Comparison of ENCODE assay signal across 8 mouse cellular contexts in the genomic region with DNA sequence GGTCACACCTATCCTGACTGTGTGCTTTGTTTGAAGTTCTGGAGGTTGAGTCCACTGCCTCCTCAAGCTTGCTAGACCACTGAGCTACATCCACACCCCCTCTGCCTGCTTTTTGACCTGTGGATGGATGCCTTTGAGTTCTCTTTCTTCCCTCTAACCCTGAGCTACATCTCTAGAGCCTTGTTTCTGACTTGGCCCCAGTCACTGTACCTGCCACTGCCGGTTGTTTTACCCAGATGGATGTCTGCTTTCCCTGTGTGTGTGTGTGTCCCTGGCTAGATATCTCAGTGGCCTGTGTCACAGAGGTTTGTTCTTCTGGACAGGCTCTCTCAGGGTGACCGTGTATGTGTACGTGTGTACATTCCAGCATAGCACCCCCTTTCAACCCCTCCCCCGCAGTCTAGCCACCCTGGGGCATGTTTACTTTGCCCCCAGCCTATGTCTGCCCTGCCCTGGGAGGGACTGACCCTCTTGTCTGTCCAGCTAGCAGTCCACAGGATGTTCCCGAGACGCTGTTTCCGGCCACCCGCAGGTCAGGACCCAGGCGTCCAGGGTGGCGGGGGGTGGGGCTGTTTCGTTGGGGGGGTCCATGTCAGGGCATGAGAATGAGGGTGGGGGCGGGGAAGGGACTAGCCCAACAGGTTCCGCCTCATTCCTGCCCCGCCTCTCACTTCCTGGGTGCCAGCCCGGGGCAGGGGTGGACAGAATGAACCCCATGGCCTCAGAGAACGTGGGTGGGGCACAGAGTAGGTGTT. TPM values are rescaled to one million over a fixed set of nuclear protein-coding genes. Genes with fewer than 3 reads are reported as not detected.
DNase-seq lines count a peak whose midpoint lies in the region; ATAC-seq and TF ChIP-seq lines count a peak whose summit lies in the region.

No protein-coding gene starts in this region.

- 20% methylated on average over 16 of the region's 16 CpGs for WGBS in forebrain, embryonic 14.5 days
- WGBS in kidney, adult 2 months, result 4% methylated on average over 16 of the region's 16 CpGs
- 3% methylated on average over 16 of the region's 16 CpGs for WGBS in lung, embryonic 14.5 days

- no peaks in the 10 kb centered on the region for H3K9me3 ChIP-seq in forebrain, embryonic 14.5 days (replicated peaks; ENCODE audit: control insufficient read depth, low read length)
- H3K9me3 ChIP-seq in lung, embryonic 14.5 days (ENCODE audit: low read depth, low read length), result no peaks in the 10 kb centered on the region

- 0 out of 2 replicates have a peak, but pooled peaks cover 12% of the 10 kb centered on the region for H3K27me3 ChIP-seq in forebrain, embryonic 14.5 days (replicated peaks; ENCODE audit: control insufficient read depth, insufficient read depth, low read length)
- H3K27me3 ChIP-seq in kidney, adult 2 months (replicated peaks; ENCODE audit: control insufficient read depth, insufficient read depth, low read length), result no peaks in the 10 kb centered on the region
- H3K27me3 ChIP-seq in lung, embryonic 14.5 days (ENCODE audit: insufficient read depth, low read length), result no peaks in the 10 kb centered on the region
- H3K27me3 ChIP-seq in splenic B cell, adult 2 months (ENCODE audit: control insufficient read depth, insufficient read depth, low read length, poor library complexity, severe bottlenecking), result no peaks in the 10 kb centered on the region

- H3K9ac ChIP-seq in forebrain, embryonic 14.5 days (ENCODE audit: low read length), result peak overlapping the region; percentile 67; the same call in 1 of the 2 replicates
- peak overlapping the region; percentile 58 for H3K9ac ChIP-seq in lung, embryonic 14.5 days

- H3K27ac ChIP-seq in forebrain, embryonic 14.5 days (ENCODE audit: low read depth, low read length), result no peak overlapping the region
- peak overlapping the region; percentile 84 for H3K27ac ChIP-seq in kidney, adult 2 months (ENCODE audit: insufficient read depth, low read depth, low read length)
- peak overlapping the region; percentile 67 for H3K27ac ChIP-seq in lung, embryonic 14.5 days (ENCODE audit: low read depth)

- no peak for TF ChIP-seq CTCF in kidney, adult 2 months (conservative IDR thresholded peaks at IDR 0.05; ENCODE audit: insufficient read depth, insufficient read length, low read depth, low read length)
- no peak for TF ChIP-seq CTCF in lung, embryonic 14.5 days (IDR thresholded peaks at IDR 0.05; ENCODE audit: low read depth)

- H3K4me1 ChIP-seq in forebrain, embryonic 14.5 days (ENCODE audit: control insufficient read depth, insufficient read depth, low read length), result peaks cover 22% of the 10 kb centered on the region
- H3K4me1 ChIP-seq in kidney, adult 2 months (ENCODE audit: control insufficient read depth, insufficient read depth, low read length), result peaks cover 45% of the 10 kb centered on the region
- peaks cover 53% of the 10 kb centered on the region for H3K4me1 ChIP-seq in lung, embryonic 14.5 days (ENCODE audit: insufficient read depth)

- no peak overlapping the region for H3K4me3 ChIP-seq in forebrain, embryonic 14.5 days (ENCODE audit: low read depth, low read length)
- no peak overlapping the region for H3K4me3 ChIP-seq in kidney, adult 2 months (ENCODE audit: insufficient read depth, low read depth, low read length)
- H3K4me3 ChIP-seq in lung, embryonic 14.5 days (ENCODE audit: low read depth, low read length), result peak overlapping the region; percentile 52

- peak overlapping the region; percentile 98; the same call in 1 of the 2 replicates for H3K4me2 ChIP-seq in forebrain, embryonic 14.5 days (ENCODE audit: low read length)
- peak overlapping the region; percentile 100 for H3K4me2 ChIP-seq in lung, embryonic 14.5 days

- ATAC-seq in forebrain, embryonic 14.5 days, result no peak
- no peak for ATAC-seq in lung, embryonic 14.5 days (ENCODE audit: insufficient read depth)

- no peaks in the 10 kb centered on the region for H3K36me3 ChIP-seq in forebrain, embryonic 14.5 days (ENCODE audit: control insufficient read depth, insufficient read depth, low read length)
- no peaks in the 10 kb centered on the region for H3K36me3 ChIP-seq in kidney, adult 2 months (ENCODE audit: control insufficient read depth, insufficient read depth, low read length)
- H3K36me3 ChIP-seq in lung, embryonic 14.5 days (ENCODE audit: insufficient read depth), result no peaks in the 10 kb centered on the region
- no peaks in the 10 kb centered on the region for H3K36me3 ChIP-seq in splenic B cell, adult 2 months (ENCODE audit: control insufficient read depth, insufficient read depth, low read length, poor library complexity, severe bottlenecking)

- no peak for TF ChIP-seq POLR2A in kidney, adult 2 months (IDR thresholded peaks at IDR 0.05; ENCODE audit: low read depth, low read length)

- DNase-seq in thymus, postnatal 25 days, result peak; percentile 12
- DNase-seq in thymus, postnatal 0 days (ENCODE audit: low spot score), result no peak
- DNase-seq in forebrain, embryonic 14.5 days (ENCODE audit: low spot score), result no peak
- peak; percentile 80 for DNase-seq in kidney, adult 2 months
- peak; percentile 23 for DNase-seq in lung, embryonic 14.5 days
- DNase-seq in splenic B cell, adult 2 months (ENCODE audit: low read depth, low spot score), result peak; percentile 72
- no peak for DNase-seq in right cerebral cortex, adult 2 months (ENCODE audit: low spot score in 2 of 2)
- DNase-seq in retina, embryonic 14.5 days (ENCODE audit: low spot score), result no peak

RNA-seq across cellular contexts. Expression of gene Hook2, which starts 5.9 kb away (rescaled TPM):
- polyA plus RNA-seq in thymus, postnatal 0 days (2015; fragmentation: Nextera tagmentation; extraction: Ambion mirVana), result 14.9 and 16.0 TPM in 2 replicates
- 13.0 and 20.3 TPM in 2 replicates for polyA plus RNA-seq in forebrain, embryonic 14.5 days (2014; fragmentation: Nextera tagmentation; extraction: Ambion mirVana)
- polyA plus RNA-seq in kidney, adult 2 months (2012; rRNA removed), result 34.5 and 34.6 TPM in 2 replicates
- polyA plus RNA-seq in lung, embryonic 14.5 days (2014; fragmentation: Nextera tagmentation; extraction: Ambion mirVana), result 15.2 and 18.0 TPM in 2 replicates

RNA-seq across cellular contexts. Expression of gene Junb, which starts 6.0 kb away (rescaled TPM):
- polyA plus RNA-seq in thymus, postnatal 0 days (2015; fragmentation: Nextera tagmentation; extraction: Ambion mirVana), result 71.2 and 71.6 TPM in 2 replicates
- polyA plus RNA-seq in forebrain, embryonic 14.5 days (2014; fragmentation: Nextera tagmentation; extraction: Ambion mirVana), result 5.0 and 6.5 TPM in 2 replicates
- 19.2 and 20.9 TPM in 2 replicates for polyA plus RNA-seq in kidney, adult 2 months (2012; rRNA removed)
- polyA plus RNA-seq in lung, embryonic 14.5 days (2014; fragmentation: Nextera tagmentation; extraction: Ambion mirVana), result 12.8 and 15.4 TPM in 2 replicates

RNA-seq across cellular contexts. Expression of gene Rnaseh2a, which starts 14.9 kb away (rescaled TPM):
- 150 TPM in 2 replicates for polyA plus RNA-seq in thymus, postnatal 0 days (2015; fragmentation: Nextera tagmentation; extraction: Ambion mirVana)
- 93.3 and 111 TPM in 2 replicates for polyA plus RNA-seq in forebrain, embryonic 14.5 days (2014; fragmentation: Nextera tagmentation; extraction: Ambion mirVana)
- 29.4 and 34.4 TPM in 2 replicates for polyA plus RNA-seq in kidney, adult 2 months (2012; rRNA removed)
- 117 and 121 TPM in 2 replicates for polyA plus RNA-seq in lung, embryonic 14.5 days (2014; fragmentation: Nextera tagmentation; extraction: Ambion mirVana)

RNA-seq across cellular contexts. Expression of gene Prdx2, which starts 15.1 kb away (rescaled TPM):
- 450 and 476 TPM in 2 replicates for polyA plus RNA-seq in thymus, postnatal 0 days (2015; fragmentation: Nextera tagmentation; extraction: Ambion mirVana)
- 1,735 and 2,101 TPM in 2 replicates for polyA plus RNA-seq in forebrain, embryonic 14.5 days (2014; fragmentation: Nextera tagmentation; extraction: Ambion mirVana)
- polyA plus RNA-seq in kidney, adult 2 months (2012; rRNA removed), result 304 and 376 TPM in 2 replicates
- polyA plus RNA-seq in lung, embryonic 14.5 days (2014; fragmentation: Nextera tagmentation; extraction: Ambion mirVana), result 819 and 843 TPM in 2 replicates

RNA-seq across cellular contexts. Expression of gene Gm49661, which starts 15.2 kb away (rescaled TPM):
- polyA plus RNA-seq in thymus, postnatal 0 days (2015; fragmentation: Nextera tagmentation; extraction: Ambion mirVana), result not detected in 2 replicates
- polyA plus RNA-seq in forebrain, embryonic 14.5 days (2014; fragmentation: Nextera tagmentation; extraction: Ambion mirVana), result not detected in 2 replicates
- not detected in 2 replicates for polyA plus RNA-seq in kidney, adult 2 months (2012; rRNA removed)
- not detected in 2 replicates for polyA plus RNA-seq in lung, embryonic 14.5 days (2014; fragmentation: Nextera tagmentation; extraction: Ambion mirVana)

Comparison
In these comparisons a context has a peak if more than half of its experiments do, and no peak if none do; other contexts are left out.
1. DNase-seq: peak in thymus, postnatal 25 days (single experiment), kidney, adult 2 months (single experiment), lung, embryonic 14.5 days (single experiment) and splenic B cell, adult 2 months (single experiment); none in thymus, postnatal 0 days (single experiment), forebrain, embryonic 14.5 days (single experiment), right cerebral cortex, adult 2 months (0 of 2) and retina, embryonic 14.5 days (single experiment).